Mouse (Mus musculus): ENCODE results near the gene Hmga1b. TPM values are rescaled to one million over a fixed set of nuclear protein-coding genes. Genes with fewer than 3 reads are reported as not detected.
"Not testable (repeated sequence)": the region's sequence is repeated elsewhere in the genome, so short reads cannot be mapped to it uniquely, and the experiment has no call there.

Gene Hmga1b
- 3.4 and 9.0 TPM in 2 replicates for polyA plus RNA-seq (2015; fragmentation: Nextera tagmentation; extraction: Ambion mirVana)

DNA sequence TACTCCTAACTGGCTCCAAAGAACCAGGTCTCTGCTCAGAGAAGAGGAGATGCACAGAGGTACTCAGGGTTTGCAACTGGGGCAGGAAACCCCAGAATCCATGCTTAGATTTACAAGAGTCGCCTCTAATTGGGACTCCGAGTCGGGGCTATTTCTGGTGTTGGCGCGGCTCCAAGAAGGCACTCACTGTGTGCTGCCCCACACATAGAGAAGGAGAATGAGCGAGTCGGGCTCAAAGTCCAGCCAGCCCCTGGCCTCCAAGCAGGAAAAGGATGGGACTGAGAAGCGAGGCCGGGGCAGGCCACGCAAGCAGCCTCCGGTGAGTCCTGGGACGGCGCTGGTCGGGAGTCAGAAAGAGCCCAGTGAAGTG lies at the start of gene Hmga1b:
Gene Hmga1b, plus strand, starts transcription at position 123 of the 370 bp plus-strand sequence.
- H3K27me3 ChIP-seq (ENCODE audit: insufficient read depth, low read length); H3K36me3 ChIP-seq (ENCODE audit: insufficient read depth, low read length); H3K4me3 ChIP-seq (ENCODE audit: low read length); H3K27ac ChIP-seq (ENCODE audit: low read length); H3K4me1 ChIP-seq (ENCODE audit: insufficient read depth, low read length); H3K9ac ChIP-seq (replicated peaks; ENCODE audit: low read length): not testable (repeated sequence)
- Histone ChIP-seq H3K4me2 (replicated peaks; ENCODE audit: low read depth, low read length) (peak within 1 kb of the TSS; percentile 27; the same call in 1 of the 2 replicates), H3K9me3 (ENCODE audit: low read length) (peaks cover 20% of the 10 kb centered on the region)
- ATAC-seq (ENCODE audit: low FRiP score, low TSS enrichment), result peak; percentile 55; the same call in 1 of the 2 replicates
- 13% methylated on average over 14 of the region's 14 CpGs for WGBS

DNA sequence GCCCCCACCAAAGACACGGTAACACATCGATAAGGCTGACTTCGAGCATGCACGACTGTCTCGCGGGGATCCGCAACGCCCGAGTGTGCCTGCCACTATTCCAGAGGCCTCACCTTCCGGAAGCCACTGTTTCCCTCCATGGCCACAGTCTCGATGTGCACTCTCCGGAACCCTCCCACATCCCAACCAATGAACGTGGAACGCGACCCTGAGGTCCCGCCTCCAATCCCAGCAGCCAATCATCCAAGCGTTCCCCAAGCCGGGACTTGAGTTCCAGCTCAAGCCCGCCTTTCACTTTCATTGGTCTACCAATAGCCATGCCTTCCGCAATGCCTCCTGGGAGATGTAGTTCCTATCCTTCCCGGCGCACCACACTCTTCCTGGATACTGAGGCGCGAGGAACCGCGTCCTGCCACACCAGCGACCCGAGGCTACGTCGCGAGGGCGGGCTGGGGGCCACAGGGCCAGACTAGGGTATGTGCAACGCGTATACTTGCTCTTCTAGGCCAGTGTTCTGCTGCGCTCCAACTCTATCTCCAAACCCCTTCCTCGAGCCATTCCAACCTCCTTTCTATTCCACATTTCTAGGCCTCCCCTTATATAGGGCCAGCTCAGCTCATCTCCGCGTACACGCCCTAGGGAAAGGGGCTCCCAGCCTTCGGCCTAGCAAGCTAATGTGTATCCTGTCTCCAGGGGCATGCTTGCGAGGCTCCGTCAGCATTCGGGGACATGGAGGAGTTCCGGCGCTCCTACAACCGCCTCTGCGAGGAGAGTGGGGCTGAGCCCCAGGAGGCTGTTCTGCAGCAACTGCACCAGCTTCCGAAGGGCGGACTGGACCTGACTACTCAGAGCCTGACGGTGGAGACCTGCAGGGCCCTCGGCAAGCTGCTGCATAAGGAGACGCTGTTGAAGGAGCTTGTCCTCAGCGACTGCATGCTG lies 48.7 kb upstream of the Hmga1b start, which contains the start of the genes Cenpx and Lrrc45:
Gene Cenpx, minus strand, starts transcription at position 159 of the 939 bp plus-strand sequence.
Gene Lrrc45, plus strand, starts transcription at position 346 of the 939 bp plus-strand sequence.
- H3K9me3 ChIP-seq (ENCODE audit: low read length), result no peaks in the 10 kb centered on the region
- no peaks in the 10 kb centered on the region for H3K27me3 ChIP-seq (ENCODE audit: insufficient read depth, low read length)
- H3K36me3 ChIP-seq (ENCODE audit: insufficient read depth, low read length), result peaks cover 29% of the 10 kb centered on the region
- peak within 1 kb of the TSS; percentile 99 for H3K4me2 ChIP-seq (replicated peaks; ENCODE audit: low read depth, low read length)
- peak within 1 kb of the TSS; percentile 82 for H3K9ac ChIP-seq (replicated peaks; ENCODE audit: low read length)
- ATAC-seq (ENCODE audit: low FRiP score, low TSS enrichment), result peak; percentile 96
- under 1% methylated on average over 53 of the region's 53 CpGs for whole genome bisulfite sequencing
- peaks cover 27% of the 10 kb centered on the region for H3K4me1 ChIP-seq (ENCODE audit: insufficient read depth, low read length)
- peak within 1 kb of the TSS; percentile 70 for H3K4me3 ChIP-seq (ENCODE audit: low read length)
- H3K27ac ChIP-seq (ENCODE audit: low read length), result peak within 1 kb of the TSS; percentile 90

DNA sequence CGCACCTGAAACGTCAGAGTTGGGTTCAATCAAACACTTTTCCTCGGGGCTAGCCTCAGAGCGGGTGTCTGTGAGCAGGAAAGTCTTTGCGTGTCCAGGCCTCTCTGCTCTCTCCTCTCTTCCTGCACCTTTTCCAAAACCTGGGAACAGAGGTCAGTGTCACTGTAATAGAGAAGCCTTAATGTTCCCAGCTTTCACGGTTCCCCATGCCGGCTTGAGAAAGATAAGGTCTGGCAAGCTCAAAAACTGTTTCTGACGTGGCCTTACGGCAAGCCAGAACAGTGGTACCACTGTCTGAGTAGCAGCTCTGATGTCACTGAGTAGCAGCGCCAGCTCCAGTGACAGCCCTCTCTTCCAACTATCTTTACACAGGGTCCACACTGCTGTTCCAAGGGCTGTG lies 48.0 kb upstream of the Hmga1b start:
- H3K9ac ChIP-seq (replicated peaks; ENCODE audit: low read length), result peak overlapping the region; percentile 82
- H3K4me2 ChIP-seq (replicated peaks; ENCODE audit: low read depth, low read length), result peak overlapping the region; percentile 99
- no peaks in the 10 kb centered on the region for H3K27me3 ChIP-seq (ENCODE audit: insufficient read depth, low read length)
- peak overlapping the region; percentile 70 for H3K4me3 ChIP-seq (ENCODE audit: low read length)
- no peaks in the 10 kb centered on the region for H3K9me3 ChIP-seq (ENCODE audit: low read length)
- WGBS, result 49% methylated on average over 10 of the region's 10 CpGs
- peak overlapping the region; percentile 40; the same call in 1 of the 2 replicates for H3K27ac ChIP-seq (ENCODE audit: low read length)
- peaks cover 24% of the 10 kb centered on the region for H3K4me1 ChIP-seq (ENCODE audit: insufficient read depth, low read length)
- no peak for ATAC-seq (ENCODE audit: low FRiP score, low TSS enrichment)
- H3K36me3 ChIP-seq (ENCODE audit: insufficient read depth, low read length), result peaks cover 30% of the 10 kb centered on the region

DNA sequence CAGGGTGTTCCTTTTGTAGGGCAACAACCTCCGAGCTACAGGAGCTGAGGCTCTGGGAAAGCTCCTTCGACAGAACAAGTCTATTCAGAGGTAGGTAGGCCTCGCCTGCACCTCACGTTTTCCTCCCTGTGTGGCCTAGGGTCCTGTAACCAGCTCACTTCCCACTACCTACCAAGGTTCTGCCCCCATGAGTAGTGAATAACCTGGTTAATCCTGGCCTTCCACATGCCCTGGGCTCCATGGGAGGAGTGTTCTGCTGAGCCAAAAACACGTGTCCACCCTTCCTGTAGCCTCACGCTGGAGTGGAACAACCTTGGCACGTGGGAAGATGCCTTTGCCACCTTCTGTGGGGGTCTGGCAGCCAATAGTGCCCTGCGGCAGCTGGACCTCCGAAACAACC lies 47.5 kb upstream of the Hmga1b start:
- H3K4me1 ChIP-seq (ENCODE audit: insufficient read depth, low read length), result peaks cover 24% of the 10 kb centered on the region
- no peak for ATAC-seq (ENCODE audit: low FRiP score, low TSS enrichment)
- WGBS, result 90% methylated on average over 9 of the region's 9 CpGs
- H3K27me3 ChIP-seq (ENCODE audit: insufficient read depth, low read length), result no peaks in the 10 kb centered on the region
- H3K4me3 ChIP-seq (ENCODE audit: low read length), result no peak overlapping the region; the same call in 1 of the 2 replicates
- no peak overlapping the region for H3K27ac ChIP-seq (ENCODE audit: low read length)
- no peaks in the 10 kb centered on the region for H3K9me3 ChIP-seq (ENCODE audit: low read length)
- H3K36me3 ChIP-seq (ENCODE audit: insufficient read depth, low read length), result peaks cover 28% of the 10 kb centered on the region
- H3K9ac ChIP-seq (replicated peaks; ENCODE audit: low read length), result peak overlapping the region; percentile 82; the same call in 1 of the 2 replicates
- no peak overlapping the region for H3K4me2 ChIP-seq (replicated peaks; ENCODE audit: low read depth, low read length)

DNA sequence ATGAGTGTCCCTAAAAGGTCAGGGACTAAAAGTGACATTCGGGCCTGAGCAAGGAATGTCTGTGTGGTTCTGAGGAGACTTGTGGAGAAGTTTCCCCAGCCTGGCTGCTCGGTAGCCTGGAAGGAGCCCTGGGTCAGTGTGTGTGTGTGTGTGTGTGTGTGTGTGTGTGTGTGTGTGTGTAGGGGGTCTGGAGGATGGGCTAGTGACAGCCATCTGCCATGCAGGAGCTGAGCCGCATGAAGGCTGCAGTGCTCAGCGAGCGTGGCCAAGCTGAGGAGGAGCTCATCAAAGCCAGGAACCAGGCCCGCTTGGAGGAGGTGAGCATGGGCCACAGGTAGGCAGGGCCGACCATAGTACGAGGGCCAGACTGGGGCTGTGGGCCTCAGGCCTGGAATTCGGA lies 43.4 kb upstream of the Hmga1b start:
- H3K9me3 ChIP-seq (ENCODE audit: low read length), result no peaks in the 10 kb centered on the region
- no peak overlapping the region for H3K27ac ChIP-seq (ENCODE audit: low read length)
- 86% methylated on average over 9 of the region's 9 CpGs for WGBS
- H3K4me3 ChIP-seq (ENCODE audit: low read length), result no peak overlapping the region
- H3K4me2 ChIP-seq (replicated peaks; ENCODE audit: low read depth, low read length), result no peak overlapping the region
- H3K4me1 ChIP-seq (ENCODE audit: insufficient read depth, low read length), result peaks cover 27% of the 10 kb centered on the region
- peaks cover 6% of the 10 kb centered on the region; the same call in 1 of the 2 replicates for H3K27me3 ChIP-seq (ENCODE audit: insufficient read depth, low read length)
- H3K36me3 ChIP-seq (ENCODE audit: insufficient read depth, low read length), result peaks cover 23% of the 10 kb centered on the region
- ATAC-seq (ENCODE audit: low FRiP score, low TSS enrichment), result no peak
- no peak overlapping the region for H3K9ac ChIP-seq (replicated peaks; ENCODE audit: low read length)

DNA sequence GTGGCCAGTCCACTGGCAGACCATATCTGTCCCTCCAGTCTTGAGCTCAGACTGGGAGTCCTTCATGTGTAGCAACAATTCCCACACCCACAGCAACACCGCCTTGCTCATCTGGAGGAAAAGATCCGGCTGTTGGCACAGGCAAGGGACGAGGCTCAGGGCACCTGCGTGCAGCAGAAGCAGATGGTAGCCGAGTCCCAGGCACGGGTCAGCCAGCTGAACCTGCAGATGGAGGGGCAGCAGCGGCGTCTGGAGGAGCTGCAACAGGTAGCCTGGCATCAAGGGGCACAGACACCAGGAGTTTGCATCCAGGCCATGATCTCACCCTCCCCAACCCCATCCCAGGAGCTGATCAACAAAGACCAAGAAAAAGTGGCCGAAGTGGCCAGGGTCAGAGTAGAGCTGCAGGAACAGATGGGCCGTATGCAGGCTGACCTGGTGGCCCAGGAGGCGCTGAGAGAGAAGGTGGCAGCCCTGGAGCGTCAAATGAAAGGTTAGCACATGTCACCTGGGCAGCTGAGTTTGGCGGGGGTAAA lies 42.7 kb upstream of the Hmga1b start:
- no peak for ATAC-seq (ENCODE audit: low FRiP score, low TSS enrichment)
- Histone ChIP-seq H3K36me3 (ENCODE audit: insufficient read depth, low read length) (peaks cover 23% of the 10 kb centered on the region), H3K9ac (replicated peaks; ENCODE audit: low read length) (no peak overlapping the region), H3K4me1 (ENCODE audit: insufficient read depth, low read length) (peaks cover 20% of the 10 kb centered on the region), H3K27ac (ENCODE audit: low read length) (no peak overlapping the region), H3K27me3 (ENCODE audit: insufficient read depth, low read length) (peaks cover 6% of the 10 kb centered on the region; the same call in 1 of the 2 replicates), H3K4me2 (replicated peaks; ENCODE audit: low read depth, low read length) (no peak overlapping the region), H3K4me3 (ENCODE audit: low read length) (no peak overlapping the region), H3K9me3 (ENCODE audit: low read length) (no peaks in the 10 kb centered on the region)
- WGBS, result 88% methylated on average over 13 of the region's 13 CpGs

DNA sequence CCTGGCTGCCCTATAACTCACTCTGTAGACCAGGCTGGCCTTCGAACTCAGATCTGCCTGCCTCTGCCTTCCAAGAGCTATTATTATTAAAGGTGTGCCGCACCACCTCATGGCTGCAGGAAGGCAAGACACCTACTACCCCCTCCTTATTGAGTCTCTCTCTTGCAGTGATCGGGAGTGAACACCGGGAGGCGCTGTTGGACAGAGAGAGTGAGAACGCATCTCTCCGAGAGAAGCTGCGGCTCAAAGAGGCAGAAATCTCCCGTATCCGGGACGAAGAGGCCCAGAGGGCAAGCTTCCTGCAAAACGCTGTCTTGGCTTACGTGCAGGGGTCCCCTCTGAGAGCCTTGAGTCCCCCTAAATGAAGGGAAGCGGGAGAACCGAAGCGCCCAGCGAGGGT lies 42.1 kb upstream of the Hmga1b start:
- ATAC-seq (ENCODE audit: low FRiP score, low TSS enrichment), result peak; percentile 10; the same call in 1 of the 2 replicates
- Histone ChIP-seq H3K27me3 (ENCODE audit: insufficient read depth, low read length) (peaks cover 6% of the 10 kb centered on the region; the same call in 1 of the 2 replicates), H3K4me3 (ENCODE audit: low read length) (peak overlapping the region; percentile 68), H3K4me1 (ENCODE audit: insufficient read depth, low read length) (peaks cover 18% of the 10 kb centered on the region), H3K27ac (ENCODE audit: low read length) (no peak overlapping the region), H3K36me3 (ENCODE audit: insufficient read depth, low read length) (peaks cover 23% of the 10 kb centered on the region), H3K4me2 (replicated peaks; ENCODE audit: low read depth, low read length) (peak overlapping the region; percentile 98), H3K9ac (replicated peaks; ENCODE audit: low read length) (peak overlapping the region; percentile 83), H3K9me3 (ENCODE audit: low read length) (no peaks in the 10 kb centered on the region)
- 14% methylated on average over 17 of the region's 17 CpGs for WGBS

DNA sequence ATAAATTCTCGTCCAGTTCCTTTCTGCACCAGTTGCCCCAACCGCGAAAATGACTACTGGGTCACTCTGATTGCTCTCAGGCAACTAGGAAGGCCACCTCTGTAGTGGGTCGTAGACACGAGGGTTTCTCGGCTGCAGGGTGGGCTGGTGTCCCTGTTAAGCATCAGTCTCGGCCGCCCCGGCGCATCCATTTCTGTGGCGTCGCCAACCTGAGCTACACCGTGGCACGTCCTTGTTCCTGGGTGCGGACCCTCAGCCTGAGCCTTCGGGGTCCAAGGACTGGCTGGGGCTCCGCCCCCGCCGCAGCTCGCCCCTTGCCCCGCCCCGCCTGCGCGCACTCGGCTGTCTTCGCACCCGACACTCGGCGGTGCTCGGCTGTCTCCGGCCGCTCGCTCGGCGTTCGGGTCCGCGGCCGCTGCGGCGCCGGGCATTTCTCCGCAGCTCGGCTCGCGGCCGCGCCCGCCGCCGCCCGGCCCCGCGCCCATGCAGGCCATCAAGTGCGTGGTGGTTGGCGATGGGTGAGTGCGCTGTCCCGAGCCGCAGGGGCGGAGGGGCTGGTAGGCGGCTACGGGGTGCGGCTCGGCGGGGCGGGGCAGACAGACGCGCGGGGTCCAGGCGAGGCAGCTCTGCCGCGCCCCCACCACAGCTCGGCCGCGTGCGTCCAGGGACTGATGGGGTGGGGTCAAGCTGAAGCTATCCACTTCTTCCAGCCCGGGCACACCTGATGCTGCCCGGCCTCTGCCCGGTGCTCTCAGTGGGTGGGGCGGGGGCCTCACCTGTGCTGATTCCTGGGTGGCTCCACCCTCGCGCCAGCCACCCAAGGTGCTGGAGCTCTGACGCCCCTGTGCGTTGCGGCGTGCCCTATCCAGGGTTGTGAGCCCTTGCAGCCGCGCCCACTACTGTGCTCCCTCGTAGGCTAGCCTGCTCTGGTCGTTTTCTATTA lies 41.2 kb upstream of the Hmga1b start, which contains the start of gene Rac3:
Gene Rac3, plus strand, starts transcription at position 347 of the 943 bp plus-strand sequence.
- no peak within 1 kb of the TSS for H3K27ac ChIP-seq (ENCODE audit: low read length)
- peaks cover 6% of the 10 kb centered on the region; the same call in 1 of the 2 replicates for H3K27me3 ChIP-seq (ENCODE audit: insufficient read depth, low read length)
- H3K9ac ChIP-seq (replicated peaks; ENCODE audit: low read length), result peak within 1 kb of the TSS; percentile 83
- H3K36me3 ChIP-seq (ENCODE audit: insufficient read depth, low read length), result peaks cover 23% of the 10 kb centered on the region
- peaks cover 21% of the 10 kb centered on the region for H3K4me1 ChIP-seq (ENCODE audit: insufficient read depth, low read length)
- no peaks in the 10 kb centered on the region for H3K9me3 ChIP-seq (ENCODE audit: low read length)
- H3K4me2 ChIP-seq (replicated peaks; ENCODE audit: low read depth, low read length), result peak within 1 kb of the TSS; percentile 98
- peak within 1 kb of the TSS; percentile 68 for H3K4me3 ChIP-seq (ENCODE audit: low read length)
- peak; percentile 80 for ATAC-seq (ENCODE audit: low FRiP score, low TSS enrichment)
- under 1% methylated on average over 85 of the region's 90 CpGs for WGBS
